Mouse (Mus musculus) liver, postnatal 0 days (tissue): ENCODE data around the gene Nxpe3. TPM values are rescaled to one million over a fixed set of nuclear protein-coding genes. Genes with fewer than 3 reads are reported as not detected.

Experiments
- ATAC-seq: fragments of 200-750 bp; cut with Nextera tagmentation; 2 replicates; pipeline ENCODE4 v1.8.0; 2017; ENCODE audit warnings: mild to moderate bottlenecking, moderate library complexity
- DNase-seq: peaks from one replicate; pipeline ENCODE4 v3.0.0-alpha.2; 2016
- H3K27ac ChIP-seq: fragments of 300-500 bp; sonication (generic); 2 replicates; pipeline ENCODE4 v1.5.1; 2014; ENCODE audit warnings: antibody characterized with exemption, moderate library complexity, mild to moderate bottlenecking, low read depth
- H3K27me3 ChIP-seq: fragments of 300-500 bp; sonication (generic); 2 replicates; pipeline ENCODE4 v1.6.1; 2014; ENCODE audit warnings: low read length, control low read depth, mixed read lengths; ENCODE audit not compliant: insufficient read depth
- H3K36me3 ChIP-seq: fragments of 300-500 bp; sonication (generic); replicated peaks from 2 replicates; pipeline ENCODE4 v1.6.1; 2014; ENCODE audit warnings: mild to moderate bottlenecking, control low read depth, low read length, moderate library complexity, mixed read lengths; ENCODE audit not compliant: insufficient read depth
- H3K4me1 ChIP-seq: fragments of 300-500 bp; sonication (generic); 2 replicates; pipeline ENCODE4 v1.6.1; 2014; ENCODE audit warnings: antibody characterized with exemption, mild to moderate bottlenecking, control low read depth; ENCODE audit not compliant: insufficient read depth
- H3K4me2 ChIP-seq: fragments of 300-500 bp; sonication (generic); 2 replicates; pipeline ENCODE4 v1.6.1; 2014; ENCODE audit warnings: low read depth, mild to moderate bottlenecking, low read length, moderate library complexity, mixed read lengths
- H3K4me3 ChIP-seq: fragments of 300-500 bp; sonication (generic); 2 replicates; pipeline ENCODE4 v1.5.1; 2014; ENCODE audit warnings: low read depth, low read length
- H3K9ac ChIP-seq: fragments of 300-500 bp; sonication (generic); replicated peaks from 2 replicates; pipeline ENCODE4 v1.6.1; 2014; ENCODE audit warnings: mild to moderate bottlenecking, moderate library complexity
- H3K9me3 ChIP-seq: fragments of 300-500 bp; sonication (generic); 2 replicates; pipeline ENCODE4 v1.6.1; 2016; ENCODE audit warnings: mild to moderate bottlenecking, control low read depth, low read length, mixed read lengths
- CTCF ChIP-seq: sonication (generic); IDR thresholded peaks from 2 replicates; pipeline ENCODE4 v1.5.1; 2016; ENCODE audit warnings: antibody characterized with exemption, low read depth
- EP300 ChIP-seq: IDR thresholded peaks from 2 replicates; pipeline ENCODE4 v1.6.1; 2016; ENCODE audit warnings: antibody characterized with exemption, low read depth, mild to moderate bottlenecking
- WGBS: fragments of 180-500 bp; shearing (Covaris S2); extraction: QIAGEN DNeasy Blood & Tissue Kit; methylation state at CpG from one replicate; pipeline ENCODE4 v1.1.7; 2014; ENCODE audit not compliant: insufficient replicate concordance; 5-methylcytosine and 5-hydroxymethylcytosine counted together
- polyA plus RNA-seq: library from polyadenylated mRNA; unstranded; fragments of >200 nt; fragmentation: Nextera tagmentation; extraction: Ambion mirVana; gene quantifications from 2 replicates; pipeline ENCODE4 v1.2.1, GENCODE M21; 2015

The Nxpe3 gene
- polyA plus RNA-seq, result 0.22 and 0.31 TPM in 2 replicates

DNA sequence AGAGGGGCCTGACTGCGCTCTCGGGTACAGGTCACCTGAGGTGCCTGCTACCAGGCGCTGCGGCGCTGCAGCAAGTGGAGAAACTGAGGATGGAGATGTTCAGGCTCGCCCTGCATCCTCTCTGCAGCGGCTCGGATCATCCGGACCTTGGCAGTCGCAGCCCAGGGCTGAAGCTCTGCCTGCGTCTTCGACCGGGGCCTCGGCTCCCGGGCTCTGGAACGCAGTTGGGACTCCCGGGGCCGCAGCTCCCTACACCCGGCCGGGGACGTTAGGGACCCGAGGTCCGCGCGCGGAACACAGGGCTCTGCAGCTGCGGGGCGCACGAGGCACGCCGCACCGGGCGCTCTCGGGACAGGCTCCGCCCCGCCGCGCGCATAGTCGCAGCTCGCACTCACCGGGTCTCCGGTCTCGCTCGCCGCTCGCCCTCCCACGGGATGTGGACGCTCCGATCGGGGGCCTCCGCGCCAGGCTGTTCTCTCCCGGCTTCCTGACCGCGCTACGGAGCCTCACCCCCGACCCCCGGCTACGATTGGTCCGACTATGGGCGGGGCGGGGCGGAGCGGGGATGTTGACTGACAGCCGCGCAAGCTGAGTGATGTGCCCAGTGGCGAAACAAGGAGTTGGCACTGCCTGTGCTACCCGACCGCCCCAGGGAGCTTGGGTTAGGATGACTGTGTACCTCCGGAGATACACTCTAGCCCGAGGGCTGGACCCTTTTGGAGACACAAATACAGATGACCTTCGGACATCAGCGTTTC is at the start of gene Nxpe3:
Nxpe3 (minus strand) TSS at position 393 of the 758 bp plus-strand sequence.
- H3K27ac ChIP-seq, result peak within 1 kb of the TSS; percentile 90
- ATAC-seq (peak; percentile 95), DNase-seq (peak; percentile 90)
- H3K9me3 ChIP-seq, result no peaks in the 10 kb centered on the region
- TF ChIP-seq CTCF (peak; percentile 21; the same call in 1 of the 2 replicates), EP300 (no peak)
- WGBS, result under 1% methylated on average over 72 of the region's 74 CpGs
- H3K4me3 ChIP-seq, result peak within 1 kb of the TSS; percentile 81
- no peaks in the 10 kb centered on the region for H3K27me3 ChIP-seq
- peaks cover 30% of the 10 kb centered on the region for H3K4me1 ChIP-seq
- H3K36me3 ChIP-seq, result no peaks in the 10 kb centered on the region
- peak within 1 kb of the TSS; percentile 72 for H3K9ac ChIP-seq
- peak within 1 kb of the TSS; percentile 89 for H3K4me2 ChIP-seq

- Histone ChIP-seq H3K36me3 (no peaks in the 10 kb centered on the region), H3K27me3 (no peaks in the 10 kb centered on the region), H3K27ac (no peak overlapping the region), H3K4me2 (no peak overlapping the region), H3K9me3 (no peaks in the 10 kb centered on the region), H3K4me1 (no peaks in the 10 kb centered on the region), H3K9ac (no peak overlapping the region), H3K4me3 (no peak overlapping the region)
- ATAC-seq (no peak), DNase-seq (no peak)
- WGBS, result 86% methylated on average over 4 of the region's 4 CpGs
- TF ChIP-seq CTCF (no peak), EP300 (no peak)
Measured at GRCm38 (mm10) chr16:55940781-55941180, 45.7 kb upstream of the Nxpe3 start.

DNA sequence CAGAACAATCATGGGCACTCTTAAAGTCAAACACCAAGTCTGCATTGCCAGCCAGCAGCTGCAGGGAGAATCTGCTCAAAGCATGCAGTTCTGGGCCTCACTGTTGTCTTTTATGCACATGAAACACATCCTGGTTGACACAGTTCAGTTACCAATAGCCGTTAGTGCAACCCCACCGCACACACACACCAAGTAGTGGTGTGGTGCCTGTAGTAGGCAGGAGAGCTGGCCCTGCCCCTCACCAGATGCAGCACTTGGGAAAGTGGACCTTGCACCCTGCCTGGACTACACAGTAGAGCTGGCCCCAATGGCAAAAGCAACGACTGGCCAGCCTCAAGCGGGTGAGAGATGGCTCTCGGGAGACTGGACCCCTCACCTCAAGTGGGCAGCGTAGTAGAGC is 44.6 kb upstream of the Nxpe3 start:
- DNase-seq (peak; percentile 24), ATAC-seq (peak; percentile 55; the same call in 1 of the 2 replicates)
- Histone ChIP-seq H3K36me3 (no peaks in the 10 kb centered on the region), H3K9me3 (no peaks in the 10 kb centered on the region), H3K9ac (no peak overlapping the region), H3K27ac (peak overlapping the region; percentile 16; the same call in 1 of the 2 replicates), H3K4me2 (no peak overlapping the region), H3K27me3 (no peaks in the 10 kb centered on the region), H3K4me1 (peaks cover 2% of the 10 kb centered on the region; the same call in 1 of the 2 replicates), H3K4me3 (no peak overlapping the region)
- TF ChIP-seq EP300, result no peak
- no peak for TF ChIP-seq CTCF
- 67% methylated on average over 6 of the region's 6 CpGs for WGBS

DNA sequence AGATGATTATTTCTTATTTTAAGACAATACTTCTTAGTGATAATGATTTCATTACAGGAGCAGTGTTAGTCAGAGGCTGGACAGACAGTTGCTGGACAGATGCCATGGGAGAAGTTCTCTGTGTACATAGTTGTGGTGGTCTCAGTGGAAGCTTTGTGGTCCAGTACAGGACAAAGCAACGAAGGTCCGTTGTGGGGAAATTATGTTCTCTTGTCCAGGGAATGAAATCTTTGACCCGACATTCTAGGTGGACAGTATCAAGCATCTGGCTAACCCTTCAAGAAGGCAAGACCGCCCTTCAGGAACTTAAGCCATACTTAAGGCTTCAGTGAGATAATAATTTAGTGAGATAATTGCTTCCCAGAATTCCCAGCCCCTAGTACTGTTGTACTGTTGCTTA is 43.7 kb upstream of the Nxpe3 start:
- Histone ChIP-seq H3K36me3 (no peaks in the 10 kb centered on the region), H3K4me2 (no peak overlapping the region), H3K9ac (no peak overlapping the region), H3K27me3 (no peaks in the 10 kb centered on the region), H3K9me3 (no peaks in the 10 kb centered on the region), H3K4me1 (peaks cover 2% of the 10 kb centered on the region; the same call in 1 of the 2 replicates), H3K4me3 (no peak overlapping the region), H3K27ac (no peak overlapping the region)
- WGBS, result 84% methylated on average over 4 of the region's 4 CpGs
- TF ChIP-seq EP300, result no peak
- TF ChIP-seq CTCF, result no peak
- ATAC-seq (no peak), DNase-seq (no peak)

GRCm38 (mm10) chr16:55934453-55935037 is 39.5 kb upstream of the Nxpe3 start, which contains the start of gene Cep97:
Gene Cep97, minus strand, starts transcription at chr16:55934855.
- ATAC-seq, result peak; percentile 99
- peak within 1 kb of the TSS; percentile 11 for H3K27ac ChIP-seq
- no peaks in the 10 kb centered on the region for H3K36me3 ChIP-seq
- peak; percentile 91 for DNase-seq
- peak within 1 kb of the TSS; percentile 71 for H3K9ac ChIP-seq
- H3K9me3 ChIP-seq, result no peaks in the 10 kb centered on the region
- WGBS, result 0% methylated on average over 24 of the region's 24 CpGs
- H3K4me3 ChIP-seq, result peak within 1 kb of the TSS; percentile 85
- H3K27me3 ChIP-seq, result no peaks in the 10 kb centered on the region
- H3K4me2 ChIP-seq, result peak within 1 kb of the TSS; percentile 82
- peak; percentile 13; the same call in 1 of the 2 replicates for TF ChIP-seq EP300
- no peak; the same call in 1 of the 2 replicates for TF ChIP-seq CTCF
- H3K4me1 ChIP-seq, result peaks cover 2% of the 10 kb centered on the region; the same call in 1 of the 2 replicates

- under 1% methylated on average over 32 of the region's 32 CpGs for WGBS
Measured at GRCm38 (mm10) chr16:55933681-55934343, 38.7 kb upstream of the Nxpe3 start.

More at GRCm38 (mm10) chr16:55933681-55934343, 38.7 kb upstream of the Nxpe3 start:
- no peaks in the 10 kb centered on the region for H3K9me3 ChIP-seq
- peak overlapping the region; percentile 11 for H3K27ac ChIP-seq
- TF ChIP-seq EP300, result no peak
- TF ChIP-seq CTCF, result no peak
- H3K4me2 ChIP-seq, result peak overlapping the region; percentile 82
- H3K4me3 ChIP-seq, result peak overlapping the region; percentile 85
- peaks cover 2% of the 10 kb centered on the region; the same call in 1 of the 2 replicates for H3K4me1 ChIP-seq
- H3K9ac ChIP-seq, result peak overlapping the region; percentile 71
- peak; percentile 54 for DNase-seq
- no peaks in the 10 kb centered on the region for H3K36me3 ChIP-seq
- H3K27me3 ChIP-seq, result no peaks in the 10 kb centered on the region
- ATAC-seq, result peak; percentile 28
